Mouse (Mus musculus) MEL (cell line): ENCODE measurements around the gene Bcl2a1c. TPM values are rescaled to one million over a fixed set of nuclear protein-coding genes. Genes with fewer than 3 reads are reported as not detected.

Source experiments
- DNase-seq: peaks from one replicate; pipeline ENCODE4 v3.0.0; 2011; ENCODE audit warnings: low read depth, low spot score
- H3K27ac ChIP-seq: 2 replicates; pipeline ENCODE4 v1.5.1; 2012; ENCODE audit warnings: low read depth, mild to moderate bottlenecking, control low read depth, low read length, moderate library complexity; ENCODE audit not compliant: control insufficient read depth
- H3K27me3 ChIP-seq, 2 experiments: fragments of 150-350 bp in 1 of 2; sonication (generic) in 1 of 2; 2 replicates each; pipeline ENCODE4 v1.6.1; 2012; ENCODE audit warnings: low read length in 2 of 2, mild to moderate bottlenecking in 2 of 2, improper control_type of control experiment in 1 of 2, moderate library complexity in 1 of 2; ENCODE audit not compliant: insufficient read depth in 2 of 2, control insufficient read depth in 1 of 2
- H3K36me3 ChIP-seq, 2 experiments: 2 replicates each; pipeline ENCODE4 v1.6.1; 2012 to 2014; ENCODE audit warnings: low read length in 2 of 2, improper control_type of control experiment in 1 of 2, inconsistent platforms in 1 of 2, mild to moderate bottlenecking in 1 of 2; ENCODE audit not compliant: insufficient read depth in 2 of 2, control insufficient read depth in 1 of 2
- H3K4me1 ChIP-seq, 2 experiments: fragments of 150-350 bp in 1 of 2; sonication (generic) in 1 of 2; 2 replicates each; pipeline ENCODE4 v1.6.1; 2012; ENCODE audit warnings: low read length in 2 of 2, improper control_type of control experiment in 1 of 2, mild to moderate bottlenecking in 1 of 2; ENCODE audit not compliant: insufficient read depth in 2 of 2, control insufficient read depth in 1 of 2
- H3K4me3 ChIP-seq, 2 experiments: fragments of 150-350 bp in 1 of 2; sonication (generic) in 1 of 2; 2 replicates each; pipeline ENCODE4 v1.5.1; 2012; ENCODE audit warnings: low read depth in 2 of 2, low read length in 2 of 2, mild to moderate bottlenecking in 2 of 2, moderate library complexity in 2 of 2, control low read depth in 1 of 2, improper control_type of control experiment in 1 of 2; ENCODE audit not compliant: control insufficient read depth in 1 of 2, insufficient read depth in 1 of 2
- H3K79me2 ChIP-seq: 2 replicates; pipeline ENCODE4 v1.6.1; 2012; ENCODE audit warnings: mild to moderate bottlenecking, low read length, moderate library complexity; ENCODE audit not compliant: control insufficient read depth, poor library complexity, insufficient read depth
- H3K9ac ChIP-seq: 2 replicates; pipeline ENCODE4 v1.6.1; 2012; ENCODE audit warnings: low read depth, mild to moderate bottlenecking, control low read depth, low read length, moderate library complexity; ENCODE audit not compliant: control insufficient read depth, poor library complexity, severe bottlenecking
- H3K9me3 ChIP-seq: fragments of 150-350 bp; sonication (generic); replicated peaks from 2 replicates; pipeline ENCODE4 v1.6.1; 2012; ENCODE audit warnings: mild to moderate bottlenecking, low read length, improper control_type of control experiment, moderate library complexity; ENCODE audit not compliant: insufficient read depth
- BHLHE40 ChIP-seq: IDR thresholded peaks from 2 replicates; pipeline ENCODE4 v1.6.1; 2012; ENCODE audit warnings: low read depth, mild to moderate bottlenecking, inconsistent platforms, low read length, improper control_type of control experiment, borderline replicate concordance
- CHD1 ChIP-seq: IDR thresholded peaks from 2 replicates; pipeline ENCODE4 v1.6.1; 2012; ENCODE audit warnings: low read depth, mild to moderate bottlenecking, inconsistent platforms, low read length, improper control_type of control experiment
- CHD2 ChIP-seq: IDR thresholded peaks from 2 replicates; pipeline ENCODE4 v1.6.1; 2011; ENCODE audit warnings: low read length, improper control_type of control experiment
- CTCF ChIP-seq, 3 experiments: IDR thresholded peaks in 2 of 3; conservative IDR thresholded peaks in 1 of 3; 2 replicates each; pipeline ENCODE4 v1.5.1; 2011 to 2012; ENCODE audit warnings: low read length in 3 of 3, low read depth in 2 of 3, mild to moderate bottlenecking in 2 of 3, improper control_type of control experiment in 1 of 3, inconsistent platforms in 1 of 3, mixed read lengths in 1 of 3, moderate library complexity in 1 of 3; ENCODE audit not compliant: control insufficient read depth in 1 of 3, insufficient read depth in 1 of 3, poor library complexity in 1 of 3, severe bottlenecking in 1 of 3
- E2F4 ChIP-seq: IDR thresholded peaks from 2 replicates; pipeline ENCODE4 v1.6.1; 2011; ENCODE audit warnings: low read depth, low read length, improper control_type of control experiment, borderline replicate concordance
- ELF1 ChIP-seq: IDR thresholded peaks from 2 replicates; pipeline ENCODE4 v1.6.1; 2014; ENCODE audit warnings: low read depth, mild to moderate bottlenecking, inconsistent platforms, low read length, improper control_type of control experiment, moderate library complexity
- EP300 ChIP-seq, 2 experiments: IDR thresholded peaks; 2 replicates each; pipeline ENCODE4 v1.6.1; 2011; ENCODE audit warnings: improper control_type of control experiment in 2 of 2, low read length in 2 of 2, low read depth in 1 of 2, mild to moderate bottlenecking in 1 of 2
- ETS1 ChIP-seq: IDR thresholded peaks from 2 replicates; pipeline ENCODE4 v1.6.1; 2012; ENCODE audit warnings: low read depth, mild to moderate bottlenecking, inconsistent platforms, low read length, improper control_type of control experiment, moderate library complexity
- GABPA ChIP-seq: IDR thresholded peaks from 2 replicates; pipeline ENCODE4 v1.6.1; 2012; ENCODE audit warnings: low read depth, mild to moderate bottlenecking, inconsistent platforms, low read length, improper control_type of control experiment, moderate library complexity
- GATA1 ChIP-seq: IDR thresholded peaks from 2 replicates; pipeline ENCODE4 v1.6.1; 2011; ENCODE audit warnings: low read depth, low read length, improper control_type of control experiment
- HCFC1 ChIP-seq: IDR thresholded peaks from 2 replicates; pipeline ENCODE4 v1.6.1; 2012; ENCODE audit warnings: low read depth, mild to moderate bottlenecking, inconsistent platforms, low read length, improper control_type of control experiment, moderate library complexity
- JUND ChIP-seq: IDR thresholded peaks from 2 replicates; pipeline ENCODE4 v1.6.1; 2011; ENCODE audit warnings: low read depth, mild to moderate bottlenecking, improper control_type of control experiment, low read length
- KAT2A ChIP-seq: conservative IDR thresholded peaks from 2 replicates; pipeline ENCODE4 v1.6.1; 2012; ENCODE audit warnings: low read depth, low read length, improper control_type of control experiment, inconsistent platforms
- MAFK ChIP-seq: IDR thresholded peaks from 2 replicates; pipeline ENCODE4 v1.6.1; 2011; ENCODE audit warnings: low read depth, mild to moderate bottlenecking, low read length, improper control_type of control experiment, borderline replicate concordance
- MAX ChIP-seq: IDR thresholded peaks from 2 replicates; pipeline ENCODE4 v1.6.1; 2011; ENCODE audit warnings: low read length, improper control_type of control experiment
- MAZ ChIP-seq: IDR thresholded peaks from 2 replicates; pipeline ENCODE4 v1.6.1; 2012; ENCODE audit warnings: low read depth, mild to moderate bottlenecking, inconsistent platforms, low read length, improper control_type of control experiment
- MEF2A ChIP-seq: IDR thresholded peaks from 2 replicates; pipeline ENCODE4 v1.6.1; 2014; ENCODE audit warnings: low read depth, mild to moderate bottlenecking, inconsistent platforms, low read length, improper control_type of control experiment; ENCODE audit not compliant: poor library complexity, insufficient replicate concordance, severe bottlenecking; ENCODE audit errors: extremely low read depth
- MYB ChIP-seq: IDR thresholded peaks from 2 replicates; pipeline ENCODE4 v1.6.1; 2011; ENCODE audit warnings: mild to moderate bottlenecking, low read depth, low read length, improper control_type of control experiment
- MYC ChIP-seq: IDR thresholded peaks from 2 replicates; pipeline ENCODE4 v1.6.1; 2011; ENCODE audit warnings: low read depth, mild to moderate bottlenecking, low read length, improper control_type of control experiment, moderate library complexity
- NELFE ChIP-seq: IDR thresholded peaks from 2 replicates; pipeline ENCODE4 v1.6.1; 2011; ENCODE audit warnings: low read depth, low read length, improper control_type of control experiment
- NRF1 ChIP-seq: IDR thresholded peaks from 2 replicates; pipeline ENCODE4 v1.6.1; 2014; ENCODE audit warnings: low read depth, mild to moderate bottlenecking, inconsistent platforms, low read length, improper control_type of control experiment, moderate library complexity; ENCODE audit not compliant: poor library complexity, insufficient read depth, severe bottlenecking
- POLR2A ChIP-seq, 2 experiments: IDR thresholded peaks; 2 replicates each; pipeline ENCODE4 v1.6.1; 2011 to 2012; ENCODE audit warnings: low read length in 2 of 2, mild to moderate bottlenecking in 2 of 2, control low read depth in 1 of 2, improper control_type of control experiment in 1 of 2, low read depth in 1 of 2, moderate library complexity in 1 of 2; ENCODE audit not compliant: control insufficient read depth in 1 of 2, insufficient read depth in 1 of 2, poor library complexity in 1 of 2
- POLR2AphosphoS2 ChIP-seq: IDR thresholded peaks from 2 replicates; pipeline ENCODE4 v1.6.1; 2011; ENCODE audit warnings: low read length, improper control_type of control experiment
- POLR2AphosphoS5 ChIP-seq: IDR thresholded peaks from 2 replicates; pipeline ENCODE4 v1.6.1; 2012; ENCODE audit warnings: low read depth, borderline replicate concordance, mild to moderate bottlenecking, inconsistent platforms, low read length, moderate library complexity, mixed read lengths
- RCOR1 ChIP-seq: IDR thresholded peaks from 2 replicates; pipeline ENCODE4 v1.6.1; 2012; ENCODE audit warnings: low read depth, mild to moderate bottlenecking, inconsistent platforms, low read length, improper control_type of control experiment
- SIN3A ChIP-seq: IDR thresholded peaks from 2 replicates; pipeline ENCODE4 v1.6.1; 2012; ENCODE audit warnings: low read length, improper control_type of control experiment, inconsistent platforms
- SMC3 ChIP-seq: IDR thresholded peaks from 2 replicates; pipeline ENCODE4 v1.6.1; 2011; ENCODE audit warnings: low read depth, low read length, improper control_type of control experiment
- TAL1 ChIP-seq: IDR thresholded peaks from 2 replicates; pipeline ENCODE4 v1.6.1; 2012; ENCODE audit warnings: mild to moderate bottlenecking, inconsistent platforms, low read length, moderate library complexity, mixed read lengths
- TBP ChIP-seq: IDR thresholded peaks from 2 replicates; pipeline ENCODE4 v1.8.0; 2011; ENCODE audit warnings: low read depth, low read length, improper control_type of control experiment
- TCF12 ChIP-seq: IDR thresholded peaks from 2 replicates; pipeline ENCODE4 v1.6.1; 2014; ENCODE audit warnings: low read depth, mild to moderate bottlenecking, inconsistent platforms, low read length, improper control_type of control experiment, moderate library complexity
- UBTF ChIP-seq: IDR thresholded peaks from 2 replicates; pipeline ENCODE4 v1.6.1; 2012; ENCODE audit warnings: low read depth, mild to moderate bottlenecking, inconsistent platforms, low read length, improper control_type of control experiment, moderate library complexity, borderline replicate concordance; ENCODE audit not compliant: insufficient read depth
- USF1 ChIP-seq: IDR thresholded peaks from 2 replicates; pipeline ENCODE4 v1.6.1; 2014; ENCODE audit warnings: low read depth, mild to moderate bottlenecking, inconsistent platforms, low read length, improper control_type of control experiment, moderate library complexity
- ZC3H11A ChIP-seq: IDR thresholded peaks from 2 replicates; pipeline ENCODE4 v1.6.1; 2012; ENCODE audit warnings: low read depth, mild to moderate bottlenecking, inconsistent platforms, low read length, improper control_type of control experiment
- ZKSCAN1 ChIP-seq: IDR thresholded peaks from 2 replicates; pipeline ENCODE4 v1.6.1; 2012; ENCODE audit warnings: low read depth, mild to moderate bottlenecking, inconsistent platforms, low read length, improper control_type of control experiment, moderate library complexity
- ZMIZ1 ChIP-seq: IDR thresholded peaks from 2 replicates; pipeline ENCODE4 v1.6.1; 2012; ENCODE audit warnings: low read depth, mild to moderate bottlenecking, inconsistent platforms, low read length, improper control_type of control experiment, moderate library complexity
- ZNF384 ChIP-seq: IDR thresholded peaks from 2 replicates; pipeline ENCODE4 v1.6.1; 2012; ENCODE audit warnings: low read depth, mild to moderate bottlenecking, inconsistent platforms, low read length, improper control_type of control experiment
- polyA plus RNA-seq, 2 experiments: library from polyadenylated mRNA; stranded (reverse) in 1 of 2; unstranded in 1 of 2; fragments of >175 nt in 1 of 2; fragments of >200 nt in 1 of 2; gene quantifications; 2 replicates each; pipeline versions ENCODE4 v1.2.1 to v1.2.4; 2012; ENCODE audit warnings: low replicate concordance in 2 of 2, low read depth in 1 of 2; ENCODE audit not compliant: insufficient read length in 2 of 2, insufficient read depth in 1 of 2, missing spikeins in 1 of 2
- total RNA-seq: library from RNA; depleted of rRNA; stranded (reverse); fragments of 300-350 nt; gene quantifications from 2 replicates; pipeline ENCODE4 v1.2.3, GENCODE M21; 2012

The Bcl2a1c gene
- total and polyA plus RNA-seq, 3 experiments, result not detected

GRCm38 (mm10) chr9:114367783-114368470 is 38.0 kb downstream of the Bcl2a1c start:
- H3K4me1 ChIP-seq, result peaks cover 3 to 9% of the 10 kb centered on the region in 2 experiments
- TF ChIP-seq NELFE, result peak; percentile 72
- peak; percentile 60 for TF ChIP-seq HCFC1
- no peak for TF ChIP-seq TAL1
- TF ChIP-seq USF1, result no peak; the same call in 1 of the 2 replicates
- TF ChIP-seq POLR2A (IDR thresholded peaks at IDR 0.05; ENCODE audit: control insufficient read depth in 1 of 2, insufficient read depth in 1 of 2, low read depth in 1 of 2, low read length in 2 of 2, poor library complexity in 1 of 2), result peak; percentile 42 to 68; a peak in 2 of 4 replicates
- TF ChIP-seq SIN3A, result peak; percentile 81
- no peak for TF ChIP-seq CHD1
- no peak for TF ChIP-seq RCOR1
- TF ChIP-seq MAZ, result 0 out of 2 replicates have a peak, but pooled peaks have one; percentile 18
- TF ChIP-seq JUND, result no peak
- no peak for TF ChIP-seq ZC3H11A
- TF ChIP-seq EP300 (IDR thresholded peaks at IDR 0.05; ENCODE audit: low read depth in 1 of 2, low read length in 2 of 2), result peak in 1 of 2 experiments; percentile 68; a peak in 2 of 4 replicates
- no peak; the same call in 1 of the 2 replicates for TF ChIP-seq KAT2A
- peak; percentile 58 for TF ChIP-seq ETS1
- no peak for TF ChIP-seq UBTF
- TF ChIP-seq TBP, result peak; percentile 46
- no peak for TF ChIP-seq BHLHE40
- peak; percentile 87 for TF ChIP-seq MYB
- no peak; the same call in 1 of the 2 replicates for TF ChIP-seq POLR2AphosphoS5
- TF ChIP-seq SMC3, result no peak
- no peak for TF ChIP-seq MEF2A
- TF ChIP-seq CTCF (IDR thresholded peaks at IDR 0.05 in 2 of 3, conservative IDR thresholded peaks at IDR 0.05 in 1 of 3; ENCODE audit: control insufficient read depth in 1 of 3, insufficient read depth in 1 of 3, low read depth in 2 of 3, low read length in 3 of 3, poor library complexity in 1 of 3, severe bottlenecking in 1 of 3), result no peak
- TF ChIP-seq ELF1, result peak; percentile 68
- TF ChIP-seq E2F4, result no peak
- TF ChIP-seq ZMIZ1, result peak; percentile 27
- TF ChIP-seq ZNF384, result no peak
- TF ChIP-seq MYC, result peak; percentile 96
- TF ChIP-seq NRF1, result peak; percentile 55; the same call in 1 of the 2 replicates
- TF ChIP-seq MAX, result peak; percentile 91
- no peak for TF ChIP-seq GATA1
- peak; percentile 68 for TF ChIP-seq POLR2AphosphoS2
- no peak for TF ChIP-seq GABPA
- no peak for TF ChIP-seq MAFK
- no peak for TF ChIP-seq ZKSCAN1
- peak; percentile 71 for TF ChIP-seq TCF12
- TF ChIP-seq CHD2, result no peak

More at GRCm38 (mm10) chr9:114367783-114368470, 38.0 kb downstream of the Bcl2a1c start:
- Histone ChIP-seq H3K79me2 (peaks cover 9% of the 10 kb centered on the region), H3K27ac (peak overlapping the region; percentile 78), H3K36me3 (no peaks in the 10 kb centered on the region; a peak in 1 of 4 replicates), H3K9ac (peak overlapping the region; percentile 91), H3K27me3 (no peaks in the 10 kb centered on the region), H3K4me3 (peak overlapping the region; percentile 79 to 82), H3K9me3 (no peaks in the 10 kb centered on the region)
- DNase-seq, result peak; percentile 95
